Mouse (Mus musculus) stomach, postnatal 0 days (tissue): ENCODE measurements around the gene Gm47985. TPM values are rescaled to one million over a fixed set of nuclear protein-coding genes. Genes with fewer than 3 reads are reported as not detected.
"Not testable (repeated sequence)": the region's sequence is repeated elsewhere in the genome, so short reads cannot be mapped to it uniquely, and the experiment has no call there.

Experiments
- ATAC-seq: fragments of 200-750 bp; cut with Nextera tagmentation; 2 replicates; pipeline ENCODE4 v1.8.0; 2017; ENCODE audit not compliant: low FRiP score, low TSS enrichment
- DNase-seq: peaks from one replicate; pipeline ENCODE4 v3.0.0-alpha.2; 2016; ENCODE audit warnings: low spot score
- H3K27ac ChIP-seq: fragments of 300-500 bp; sonication (generic); replicated peaks from 2 replicates; pipeline ENCODE4 v1.5.1; 2014; ENCODE audit warnings: mild to moderate bottlenecking, control low read depth
- H3K27me3 ChIP-seq: fragments of 300-500 bp; sonication (generic); 2 replicates; pipeline ENCODE4 v1.6.1; 2014; ENCODE audit warnings: low read length; ENCODE audit not compliant: control insufficient read depth, insufficient read depth
- H3K36me3 ChIP-seq: fragments of 300-500 bp; sonication (generic); 2 replicates; pipeline ENCODE4 v1.6.1; 2014; ENCODE audit warnings: low read length, mixed read lengths; ENCODE audit not compliant: control insufficient read depth, insufficient read depth
- H3K4me1 ChIP-seq: fragments of 300-500 bp; sonication (generic); replicated peaks from 2 replicates; pipeline ENCODE4 v1.6.1; 2014; ENCODE audit warnings: antibody characterized with exemption; ENCODE audit not compliant: control insufficient read depth, insufficient read depth
- H3K4me2 ChIP-seq: fragments of 300-500 bp; sonication (generic); replicated peaks from 2 replicates; pipeline ENCODE4 v1.6.1; 2014; ENCODE audit warnings: low read depth, mild to moderate bottlenecking, control low read depth, moderate library complexity
- H3K4me3 ChIP-seq: fragments of 300-500 bp; sonication (generic); 2 replicates; pipeline ENCODE4 v1.5.1; 2014; ENCODE audit warnings: low read depth, low read length, control low read depth
- H3K9ac ChIP-seq: fragments of 300-500 bp; sonication (generic); 2 replicates; pipeline ENCODE4 v1.6.1; 2014; ENCODE audit warnings: mild to moderate bottlenecking, low read length, control low read depth, mixed read lengths
- H3K9me3 ChIP-seq: fragments of 300-500 bp; sonication (generic); 2 replicates; pipeline ENCODE4 v1.6.1; 2016; ENCODE audit warnings: low read length; ENCODE audit not compliant: control insufficient read depth
- EP300 ChIP-seq: optimal IDR thresholded peaks from 2 replicates; pipeline ENCODE3; 2016; ENCODE audit warnings: antibody characterized with exemption
- WGBS: fragments of 180-500 bp; shearing (Covaris S2); extraction: QIAGEN DNeasy Blood & Tissue Kit; methylation state at CpG from one replicate; pipeline ENCODE4 v1.1.7; 2014; 5-methylcytosine and 5-hydroxymethylcytosine counted together
- polyA plus RNA-seq: library from polyadenylated mRNA; unstranded; fragments of >200 nt; fragmentation: Nextera tagmentation; extraction: Ambion mirVana; gene quantifications from 2 replicates; pipeline ENCODE4 v1.2.1, GENCODE M21; 2015

The Gm47985 gene
- polyA plus RNA-seq, 1 experiment from 2014 or later, result not detected

DNA sequence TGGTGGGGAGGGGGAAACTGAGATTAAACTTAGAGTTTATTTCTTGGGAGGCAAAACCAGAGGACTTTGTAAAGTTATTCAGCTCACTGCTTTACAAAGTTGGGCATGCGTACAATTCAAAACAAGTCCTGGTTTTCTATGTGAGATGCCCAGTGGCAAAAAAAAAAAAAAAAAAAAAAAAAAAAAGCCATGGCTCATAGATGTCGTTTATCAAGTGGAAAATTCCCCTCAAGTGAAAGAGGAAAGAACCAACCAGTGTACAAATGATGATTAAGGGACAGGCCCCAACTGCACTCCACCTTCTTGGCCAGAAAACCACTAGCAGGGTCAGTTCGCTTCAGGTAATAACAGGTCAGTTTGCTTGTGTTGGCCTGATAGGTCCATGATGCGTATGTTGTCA lies 6.1 kb downstream of the Gm47985 start:
- ATAC-seq (no peak), DNase-seq (no peak)
- Histone ChIP-seq H3K27me3 (no peaks in the 10 kb centered on the region), H3K4me2 (no peak overlapping the region), H3K4me3 (no peak overlapping the region), H3K9ac (no peak overlapping the region), H3K27ac (no peak overlapping the region), H3K4me1 (no peaks in the 10 kb centered on the region), H3K36me3 (no peaks in the 10 kb centered on the region), H3K9me3 (no peaks in the 10 kb centered on the region)
- no peak for TF ChIP-seq EP300
- 82% methylated on average over 4 of the region's 4 CpGs for WGBS

DNA sequence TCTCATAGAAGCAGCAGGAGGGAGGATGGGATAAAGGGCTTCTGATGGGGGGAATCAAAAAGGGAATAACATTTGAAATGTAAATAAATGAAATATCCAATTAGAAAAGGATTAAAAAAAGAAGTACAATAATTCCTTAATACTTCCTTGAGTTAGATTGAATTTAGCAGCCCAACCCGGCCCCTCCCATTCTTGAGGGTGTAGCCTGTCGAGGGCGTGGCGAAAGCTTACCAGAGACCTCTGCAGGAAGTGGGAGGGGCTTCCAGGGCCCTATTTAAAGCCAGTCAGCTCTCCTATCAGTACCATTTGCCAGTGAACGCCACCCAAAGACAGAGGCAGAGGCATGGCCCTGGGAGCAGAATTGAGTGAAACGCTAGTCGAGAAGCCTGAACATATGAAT lies 9.7 kb downstream of the Gm47985 start, which contains the start of gene Gm8947:
TSS of gene Gm8947 (plus strand) at position 302 of the 400 bp plus-strand sequence.
- H3K36me3 ChIP-seq, ATAC-seq, H3K4me1 ChIP-seq, H3K4me3 ChIP-seq, H3K9me3 ChIP-seq, H3K27me3 ChIP-seq, H3K27ac ChIP-seq, DNase-seq, H3K9ac ChIP-seq, H3K4me2 ChIP-seq: not testable (repeated sequence)
- no CpG with 5 or more reads among the region's 7 CpGs for WGBS

DNA sequence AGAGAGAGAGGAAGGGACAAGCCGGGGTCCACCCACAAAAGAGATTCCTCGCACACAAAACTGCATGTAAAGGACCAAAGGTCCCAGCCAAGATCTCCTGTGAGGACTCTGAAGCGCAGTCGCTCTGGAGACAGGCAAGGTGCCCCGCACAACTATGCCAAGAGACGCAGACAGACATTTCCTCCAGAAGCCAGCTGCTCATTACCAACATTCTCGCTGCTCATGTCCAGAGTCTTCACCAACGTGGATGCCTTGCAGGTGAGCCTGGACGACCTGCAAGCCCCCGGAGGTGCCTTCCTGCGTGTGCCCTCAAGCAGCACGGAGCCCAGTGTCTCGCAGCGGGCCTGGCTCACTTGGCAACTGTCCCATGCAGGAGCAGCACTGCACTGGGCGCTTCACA lies 10.4 kb downstream of the Gm47985 start:
- DNase-seq, H3K4me2 ChIP-seq, H3K36me3 ChIP-seq, H3K4me1 ChIP-seq, H3K4me3 ChIP-seq, ATAC-seq, H3K27me3 ChIP-seq, H3K9me3 ChIP-seq, H3K27ac ChIP-seq, H3K9ac ChIP-seq: not testable (repeated sequence)
- 91% methylated on average over 14 of the region's 15 CpGs for WGBS

DNA sequence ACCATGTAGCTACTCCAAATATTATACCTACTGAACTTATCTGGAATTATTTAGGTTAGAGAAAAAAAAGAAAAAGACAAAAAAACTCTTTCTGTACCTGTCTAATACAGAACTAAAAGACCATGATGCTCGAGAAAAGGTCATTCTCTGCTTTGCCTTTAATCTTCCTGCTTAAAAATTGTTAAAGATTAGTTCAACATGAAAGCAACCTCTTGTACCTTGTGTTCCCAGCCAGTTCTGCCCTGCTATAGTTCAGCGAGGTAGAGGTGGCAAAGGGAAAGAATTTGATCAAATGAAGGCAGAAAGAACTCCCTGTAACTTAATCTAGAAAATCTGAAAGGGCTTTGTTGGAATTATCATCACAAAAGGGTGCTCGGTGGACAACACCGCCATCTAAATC lies 13.6 kb downstream of the Gm47985 start:
- not testable (repeated sequence) for H3K27ac ChIP-seq, DNase-seq, H3K36me3 ChIP-seq, H3K4me2 ChIP-seq, H3K27me3 ChIP-seq, H3K4me3 ChIP-seq, H3K9me3 ChIP-seq, H3K4me1 ChIP-seq, H3K9ac ChIP-seq, ATAC-seq
- 56% methylated on average over 4 of the region's 4 CpGs for WGBS

DNA sequence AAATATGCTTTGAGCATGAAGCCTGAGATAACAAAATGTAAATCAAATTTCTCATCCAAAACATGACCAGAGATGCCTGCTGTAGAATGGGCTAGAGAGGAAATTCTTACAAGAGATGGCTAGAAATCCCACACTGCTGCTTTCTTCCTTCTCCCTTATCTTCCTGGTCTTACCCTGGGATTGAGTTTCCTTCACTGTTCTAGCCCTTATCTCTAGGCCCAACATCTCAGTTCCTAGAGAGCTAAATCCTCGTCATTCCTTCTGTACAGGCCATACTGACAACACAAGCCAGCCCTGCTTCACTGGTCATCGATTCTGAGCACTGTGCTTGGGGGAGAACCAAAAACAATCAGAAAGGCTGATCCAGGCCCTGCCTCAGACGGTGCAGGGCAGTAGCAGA lies 14.4 kb downstream of the Gm47985 start:
- H3K4me1 ChIP-seq, H3K9me3 ChIP-seq, H3K4me2 ChIP-seq, H3K4me3 ChIP-seq, H3K27ac ChIP-seq, DNase-seq, ATAC-seq, H3K36me3 ChIP-seq, H3K27me3 ChIP-seq, H3K9ac ChIP-seq: not testable (repeated sequence)
- WGBS, result 71% methylated on average over 3 of the region's 3 CpGs

DNA sequence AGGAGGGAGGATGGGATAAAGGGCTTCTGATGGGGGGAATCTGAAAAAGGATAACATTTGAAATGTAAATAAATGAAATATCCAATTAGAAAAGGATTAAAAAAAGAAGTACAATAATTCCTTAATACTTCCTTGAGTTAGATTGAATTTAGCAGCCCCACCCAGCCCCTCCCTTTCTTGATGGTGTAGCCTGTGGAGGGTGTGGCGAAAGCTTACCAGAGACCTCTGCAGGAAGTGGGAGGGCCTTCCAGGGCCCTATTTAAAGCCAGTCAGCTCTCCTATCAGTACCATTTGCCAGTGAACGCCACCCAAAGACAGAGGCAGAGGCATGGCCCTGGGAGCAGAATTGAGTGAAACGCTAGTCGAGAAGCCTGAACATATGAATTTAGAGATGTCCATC lies 15.8 kb downstream of the Gm47985 start, which contains the start of gene Gm47995:
TSS of gene Gm47995 (plus strand) at position 329 of the 400 bp plus-strand sequence.
- DNase-seq, result peak; percentile 37
- 70% methylated on average over 2 of the region's 4 CpGs for WGBS
- not testable (repeated sequence) for H3K27ac ChIP-seq, H3K4me1 ChIP-seq, H3K9ac ChIP-seq, ATAC-seq, H3K36me3 ChIP-seq, H3K9me3 ChIP-seq, H3K4me2 ChIP-seq, H3K4me3 ChIP-seq, H3K27me3 ChIP-seq

DNA sequence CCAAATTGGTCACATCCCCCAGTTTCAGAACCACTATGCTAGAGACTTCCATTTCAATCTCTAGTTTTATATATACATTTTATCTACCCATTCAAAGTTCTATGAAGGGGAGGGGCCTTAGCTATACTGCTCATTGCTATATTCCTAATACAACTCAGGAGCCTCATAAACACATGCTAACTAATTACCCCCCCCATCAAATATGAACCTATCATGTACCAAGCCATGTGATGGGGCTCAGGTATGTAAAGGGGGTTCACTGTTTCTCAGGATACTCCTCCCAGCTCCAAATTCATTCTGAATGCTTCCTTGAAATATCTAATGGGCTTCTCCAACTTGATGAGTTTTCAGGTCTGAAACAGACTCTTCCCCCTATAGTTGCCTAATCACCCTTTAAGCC lies 18.3 kb downstream of the Gm47985 start:
- not testable (repeated sequence) for H3K4me1 ChIP-seq, DNase-seq, H3K27ac ChIP-seq, H3K9me3 ChIP-seq, H3K4me3 ChIP-seq, H3K36me3 ChIP-seq, ATAC-seq, H3K4me2 ChIP-seq, H3K9ac ChIP-seq, H3K27me3 ChIP-seq

DNA sequence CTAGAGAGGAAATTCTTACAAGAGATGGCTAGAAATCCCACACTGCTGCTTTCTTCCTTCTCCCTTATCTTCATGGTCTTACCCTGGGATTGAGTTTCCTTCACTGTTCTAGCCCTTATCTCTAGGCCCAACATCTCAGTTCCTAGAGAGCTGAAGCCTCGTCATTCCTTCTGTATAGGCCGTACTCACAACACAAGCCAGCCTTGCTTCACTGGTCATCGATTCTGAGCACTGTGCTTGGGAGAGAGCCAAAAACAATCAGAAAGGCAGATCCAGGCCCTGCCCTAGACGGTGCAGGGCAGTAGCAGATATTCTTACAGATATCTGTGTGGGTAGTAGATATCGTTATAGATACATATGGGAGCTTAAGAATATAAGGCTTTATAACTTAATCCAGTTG lies 20.4 kb downstream of the Gm47985 start:
- H3K36me3 ChIP-seq, H3K27ac ChIP-seq, H3K9me3 ChIP-seq, DNase-seq, H3K9ac ChIP-seq, H3K4me1 ChIP-seq, H3K4me2 ChIP-seq, H3K4me3 ChIP-seq, H3K27me3 ChIP-seq: not testable (repeated sequence)
- WGBS, result 62% methylated on average over 3 of the region's 5 CpGs
- 0 out of 2 replicates have a peak, but pooled peaks have one; percentile 47 for ATAC-seq

DNA sequence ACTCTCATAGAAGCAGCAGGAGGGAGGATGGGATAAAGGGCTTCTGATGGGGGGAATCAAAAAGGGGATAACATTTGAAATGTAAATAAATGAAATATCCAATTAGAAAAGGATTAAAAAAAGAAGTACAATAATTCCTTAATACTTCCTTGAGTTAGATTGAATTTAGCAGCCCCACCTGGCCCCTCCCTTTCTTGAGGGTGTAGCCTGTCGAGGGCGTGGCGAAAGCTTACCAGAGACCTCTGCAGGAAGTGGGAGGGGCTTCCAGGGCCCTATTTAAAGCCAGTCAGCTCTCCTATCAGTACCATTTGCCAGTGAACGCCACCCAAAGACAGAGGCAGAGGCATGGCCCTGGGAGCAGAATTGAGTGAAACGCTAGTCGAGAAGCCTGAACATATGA lies 21.5 kb downstream of the Gm47985 start, which contains the start of gene 3110040M04Rik:
TSS of gene 3110040M04Rik (plus strand) at position 304 of the 400 bp plus-strand sequence.
- H3K27me3 ChIP-seq, H3K9me3 ChIP-seq, ATAC-seq, H3K4me1 ChIP-seq, DNase-seq, H3K4me2 ChIP-seq, H3K27ac ChIP-seq, H3K36me3 ChIP-seq, H3K9ac ChIP-seq, H3K4me3 ChIP-seq: not testable (repeated sequence)
- no CpG with 5 or more reads among the region's 6 CpGs for WGBS
